Mouse (Mus musculus): ENCODE measurements around the gene Fgf22.

- TF ChIP-seq GATA1 (IDR thresholded peaks at IDR 0.05; ENCODE audit: borderline replicate concordance, low read length) = no peak
- no peak for TF ChIP-seq FLI1 (IDR thresholded peaks at IDR 0.05; ENCODE audit: low read length)
These were observed 37.9 kb upstream of the Fgf22 start for GRCm38 (mm10) chr10:79716988-79717355.

All from megakaryocyte, embryonic 14.5 days (primary cell).